Mouse (Mus musculus): ENCODE measurements around the gene Tpcn2.

Tpcn2 gene

GRCm38 (mm10) chr7:145299562-145300320, 15.9 kb upstream of the Tpcn2 start:
- DNase-seq = peak; percentile 93

DNA sequence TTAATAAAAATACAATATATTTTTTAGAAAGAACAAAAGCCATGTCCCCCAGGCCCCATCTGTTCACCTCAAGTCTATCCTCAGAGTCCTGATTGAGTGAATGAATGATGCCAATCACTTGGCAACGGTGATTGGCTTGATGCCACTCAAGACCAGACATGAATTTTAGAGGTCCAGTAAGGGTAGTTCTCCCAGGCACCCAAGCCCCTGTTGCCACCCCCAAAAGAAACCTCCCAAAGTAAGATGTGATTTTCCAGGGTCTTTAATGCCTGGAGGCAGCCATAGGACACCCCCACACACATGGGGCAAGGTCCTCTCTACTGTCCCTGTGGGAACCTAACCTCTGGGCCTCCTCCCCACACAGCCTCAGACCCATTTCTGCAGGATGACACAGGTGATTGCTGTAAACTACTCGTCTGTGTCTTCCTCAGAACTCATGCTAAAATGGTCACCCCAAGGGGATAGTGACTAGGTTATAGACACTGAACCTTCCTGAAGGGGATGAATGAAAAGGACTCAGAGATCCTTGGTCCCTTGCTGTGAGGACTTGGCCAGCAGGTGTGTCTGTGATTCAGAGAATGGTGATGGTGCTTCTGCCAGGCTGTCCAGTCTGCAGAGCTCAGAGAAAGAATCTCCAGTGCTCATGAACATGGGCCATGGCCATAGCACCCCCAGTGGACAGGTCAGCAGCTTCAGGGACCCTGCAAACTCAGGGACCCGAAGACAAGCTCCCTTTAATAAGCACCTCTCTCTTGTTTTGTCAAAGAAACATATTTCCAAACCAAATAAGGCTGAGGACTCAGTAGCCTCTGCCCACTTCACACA, 15.1 kb upstream of the Tpcn2 start:
- DNase-seq = peak; percentile 76

DNA sequence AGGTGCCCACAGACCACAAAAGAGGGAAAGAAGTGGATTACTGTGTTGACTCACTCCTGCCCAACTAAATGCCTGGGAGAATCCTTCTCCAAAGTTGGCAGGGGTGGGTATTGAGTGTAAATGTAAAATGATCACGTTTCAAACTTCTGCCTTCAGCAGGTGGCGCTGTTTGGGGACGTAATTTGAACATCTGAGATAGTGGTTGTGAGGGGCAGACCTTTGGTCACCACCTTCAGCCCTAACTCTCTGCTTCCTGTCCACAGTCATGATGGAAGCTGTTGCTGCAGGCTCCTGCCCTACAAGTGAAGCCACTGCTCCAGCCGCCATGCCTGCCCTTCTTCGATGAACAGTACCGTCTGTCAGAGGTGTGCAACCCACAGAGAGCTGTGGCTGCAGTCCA, 10.0 kb upstream of the Tpcn2 start:
- peak; percentile 58 for DNase-seq

GRCm38 (mm10) chr7:145292726-145293125, 8.9 kb upstream of the Tpcn2 start:
- no peak for DNase-seq

- DNase-seq = no peak
These were observed 8.0 kb upstream of the Tpcn2 start for GRCm38 (mm10) chr7:145291847-145292246.

GRCm38 (mm10) chr7:145289302-145289701, 5.5 kb upstream of the Tpcn2 start:
- peak; percentile 80 for DNase-seq

GRCm38 (mm10) chr7:145287410-145287809, 3.6 kb upstream of the Tpcn2 start:
- DNase-seq = peak; percentile 88

DNA sequence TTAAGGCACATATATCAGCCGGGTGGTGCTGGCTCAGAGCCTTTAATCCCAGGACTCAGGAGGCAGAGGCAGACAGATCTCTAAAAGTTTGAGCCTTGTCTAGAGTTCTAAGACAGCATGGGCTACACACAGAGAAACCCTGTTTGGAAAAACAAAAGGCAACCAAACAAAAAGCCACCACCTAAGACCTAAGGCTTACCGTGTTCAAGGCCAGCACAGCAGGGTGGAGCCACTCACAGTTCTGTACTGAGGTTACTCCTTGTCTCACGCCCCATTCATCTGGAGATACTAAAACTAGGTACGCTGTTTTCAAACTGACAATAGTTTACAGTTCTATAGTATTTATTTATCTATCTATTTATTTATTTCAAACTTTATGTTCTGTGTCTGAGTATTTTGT, 1.7 kb upstream of the Tpcn2 start:
- DNase-seq = no peak

GRCm38 (mm10) chr7:145284293-145284692, 482 bp upstream of the Tpcn2 start:
- no peak for DNase-seq

GRCm38 (mm10) chr7:145283041-145283440, 770 bp downstream of the Tpcn2 start:
- DNase-seq = no peak

GRCm38 (mm10) chr7:145281396-145281795, 2.4 kb downstream of the Tpcn2 start:
- no peak for DNase-seq

DNA sequence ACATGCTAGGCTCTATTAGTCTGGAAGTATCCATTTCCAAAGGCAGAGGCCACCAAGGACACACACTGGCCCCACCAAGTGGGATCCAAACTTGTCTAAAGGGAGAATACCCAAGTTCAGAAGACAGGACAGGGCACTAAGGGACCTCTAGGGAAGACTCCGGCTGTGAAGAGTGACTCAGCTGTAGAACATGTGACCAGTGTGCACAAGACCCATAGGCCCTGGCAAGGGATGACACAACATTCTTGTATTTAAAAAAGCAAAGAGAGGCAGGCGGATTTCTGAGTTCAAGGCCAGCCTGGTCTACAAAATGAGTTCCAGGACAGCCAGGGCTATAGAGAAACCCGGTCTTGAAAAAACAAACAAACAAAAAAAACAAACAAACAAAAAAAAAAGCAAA, 8.3 kb downstream of the Tpcn2 start:
- DNase-seq = no peak

DNA sequence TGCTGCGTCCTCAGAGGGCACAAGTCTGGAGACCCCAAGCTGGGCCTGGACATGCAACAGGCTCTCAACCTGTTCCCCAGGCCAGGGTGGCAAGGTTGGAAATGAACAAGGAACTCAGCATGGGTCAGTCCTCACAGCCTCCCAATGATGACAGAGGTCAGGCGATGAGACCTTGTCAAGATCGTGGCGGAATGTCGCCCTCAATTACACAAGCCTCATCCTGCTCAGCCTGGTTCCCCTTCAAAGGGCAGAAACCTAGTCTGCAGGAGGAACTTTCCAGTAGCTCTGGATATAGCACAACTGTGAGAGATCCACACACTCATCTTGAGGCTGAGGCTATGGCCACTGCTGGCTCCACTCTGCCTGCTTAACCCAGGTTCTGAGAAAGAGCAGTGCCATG, 12.9 kb downstream of the Tpcn2 start:
- no peak for DNase-seq

- no peak for DNase-seq
These were observed 14.9 kb downstream of the Tpcn2 start for GRCm38 (mm10) chr7:145268890-145269289.

DNA sequence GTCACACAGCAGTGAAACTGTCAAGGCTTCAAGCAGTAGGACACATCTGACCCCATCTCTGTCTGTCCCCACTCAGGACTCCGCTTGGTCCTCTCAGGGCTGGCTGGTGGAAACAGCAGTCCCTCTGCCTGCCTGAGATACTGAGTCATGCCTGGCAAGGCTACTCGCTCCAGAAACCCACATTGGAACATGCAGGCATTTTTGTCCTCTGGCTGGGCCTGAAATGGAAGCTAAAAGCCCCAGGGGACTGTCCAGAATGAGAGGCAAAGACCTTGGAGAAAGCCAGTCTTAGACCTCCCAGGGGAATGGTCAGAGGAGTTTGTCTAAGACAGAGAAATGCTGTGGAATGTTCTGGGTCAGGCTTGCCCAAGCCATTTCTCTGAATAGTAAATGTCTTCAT, 17.8 kb downstream of the Tpcn2 start:
- no peak for DNase-seq

- DNase-seq = no peak
These were observed 19.6 kb downstream of the Tpcn2 start for GRCm38 (mm10) chr7:145264202-145264601.

DNA sequence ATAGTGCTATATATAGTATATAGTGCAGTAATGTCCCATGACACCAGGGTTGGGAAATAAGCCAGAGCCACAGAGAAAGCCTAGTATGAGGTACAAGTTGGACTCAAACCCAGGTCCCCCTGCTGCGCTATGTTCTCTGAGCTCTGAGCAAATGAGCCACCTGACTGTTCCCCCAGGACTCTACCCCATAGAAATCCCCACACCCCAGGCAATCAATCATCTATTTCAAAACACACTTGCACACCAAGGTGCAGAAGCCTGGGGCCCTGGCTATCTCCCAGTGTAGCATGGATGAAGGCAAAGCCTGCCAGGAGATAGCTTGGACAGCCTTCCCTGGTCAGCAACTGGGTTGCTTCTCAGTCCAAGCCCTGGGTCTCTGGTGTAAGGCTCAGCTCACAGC, 27.7 kb downstream of the Tpcn2 start:
- DNase-seq = peak; percentile 52

- DNase-seq = no peak
These were observed 29.7 kb downstream of the Tpcn2 start for GRCm38 (mm10) chr7:145253986-145254630.

DNA sequence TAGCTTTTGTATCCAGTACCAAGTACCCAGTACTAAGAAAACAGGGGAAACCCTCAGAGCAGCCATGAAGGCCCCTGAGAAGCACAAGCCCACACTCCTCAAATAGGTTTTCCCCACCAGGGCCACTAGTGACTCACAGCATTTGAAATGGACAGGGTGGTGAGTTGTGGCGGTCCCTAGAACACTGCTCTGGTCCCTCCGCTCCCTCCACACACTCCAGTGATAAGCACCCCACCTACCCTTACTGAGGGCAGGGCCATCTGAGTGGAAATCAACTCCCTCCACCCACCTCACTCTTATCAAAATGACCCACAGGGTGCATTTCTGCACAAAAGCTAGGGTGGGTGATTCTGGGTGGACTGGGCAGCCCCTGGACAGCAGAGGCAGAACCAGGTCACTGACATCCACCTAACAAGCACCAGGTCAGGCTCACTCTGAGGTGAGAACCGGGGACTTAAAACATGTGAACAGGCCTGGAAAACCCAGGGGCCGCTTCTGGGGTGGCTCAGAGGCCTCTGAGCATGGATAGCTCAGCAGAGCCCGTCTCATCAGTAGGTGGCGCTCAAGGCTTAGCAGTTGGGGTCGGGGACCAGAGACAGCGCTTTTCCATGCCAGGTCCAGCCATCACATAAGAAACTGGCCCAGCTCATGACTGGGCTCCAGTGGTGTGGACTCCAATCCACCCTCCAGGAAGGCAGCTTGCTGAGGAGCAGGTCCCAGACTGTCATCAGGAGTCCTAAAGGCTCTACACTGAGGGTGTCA, 30.9 kb downstream of the Tpcn2 start:
- DNase-seq = peak; percentile 88

DNA sequence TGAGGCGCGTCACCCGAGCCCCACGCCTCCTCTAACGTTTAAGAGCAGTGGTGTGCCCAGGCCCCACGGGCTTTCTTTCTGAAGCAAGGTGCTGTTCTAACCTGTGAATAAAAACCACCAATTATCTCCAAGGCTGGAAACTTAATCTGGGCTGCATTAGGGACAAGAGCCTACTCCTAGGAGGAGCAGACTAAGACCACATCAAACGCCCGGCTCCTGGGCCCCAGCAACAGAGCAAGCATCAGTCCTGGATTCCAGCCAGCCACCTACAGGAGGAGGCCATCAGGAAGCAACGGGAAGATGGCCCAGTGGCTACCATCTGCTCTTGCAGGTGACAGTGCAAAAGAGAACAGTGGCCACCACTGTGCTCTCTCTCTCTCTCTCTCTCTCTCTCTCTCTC, 33.6 kb downstream of the Tpcn2 start:
- peak; percentile 87 for DNase-seq

DNA sequence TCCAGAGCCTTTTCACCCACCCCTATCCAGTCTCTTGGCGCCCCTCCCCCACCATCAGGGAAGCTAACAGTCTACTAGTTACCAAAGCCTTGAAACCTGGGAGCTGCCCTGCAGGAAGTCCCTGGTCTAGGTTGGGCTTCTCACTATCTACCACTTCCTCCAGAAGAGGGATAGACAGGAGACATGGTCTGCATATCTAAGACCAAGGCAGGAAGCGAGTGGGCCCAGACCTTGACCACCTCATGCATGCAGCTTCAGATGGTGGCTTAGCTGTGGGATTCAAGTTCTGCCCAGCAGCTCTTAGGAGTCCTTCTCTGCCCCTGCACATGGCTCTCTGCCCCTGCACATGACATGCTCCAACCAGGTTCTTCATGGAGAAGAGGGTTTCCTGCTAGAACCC, 34.9 kb downstream of the Tpcn2 start:
- no peak for DNase-seq

- peak; percentile 82 for DNase-seq
These were observed 40.7 kb downstream of the Tpcn2 start for GRCm38 (mm10) chr7:145242851-145243712.

All from cerebellum, adult 11-12 months (tissue).